Mouse (Mus musculus) heart, embryonic 15.5 days (tissue): Measurements from ENCODE around the gene Wnt5a. TPM values are rescaled to one million over a fixed set of nuclear protein-coding genes. Genes with fewer than 3 reads are reported as not detected.

Source experiments
- ATAC-seq: fragments of 200-750 bp; cut with Nextera tagmentation; replicated peaks from 2 replicates; pipeline ENCODE4 v1.8.0; 2017; ENCODE audit warnings: low read depth, moderate TSS enrichment; ENCODE audit not compliant: insufficient number of reproducible peaks, insufficient read depth, low FRiP score
- H3K27ac ChIP-seq: fragments of 300-500 bp; sonication (generic); 2 replicates; pipeline ENCODE4 v1.5.1; 2015; ENCODE audit warnings: mild to moderate bottlenecking, inconsistent platforms
- H3K27me3 ChIP-seq: fragments of 300-500 bp; sonication (generic); 2 replicates; pipeline ENCODE4 v1.6.1; 2015; ENCODE audit warnings: inconsistent platforms
- H3K36me3 ChIP-seq: fragments of 300-500 bp; sonication (generic); 2 replicates; pipeline ENCODE4 v1.6.1; 2015; ENCODE audit warnings: mild to moderate bottlenecking, inconsistent platforms
- H3K4me1 ChIP-seq: fragments of 300-500 bp; sonication (generic); replicated peaks from 2 replicates; pipeline ENCODE4 v1.6.1; 2015; ENCODE audit warnings: inconsistent platforms
- H3K4me2 ChIP-seq: fragments of 300-500 bp; sonication (generic); 2 replicates; pipeline ENCODE4 v1.6.1; 2015; ENCODE audit warnings: inconsistent platforms, mild to moderate bottlenecking, moderate library complexity
- H3K4me3 ChIP-seq: fragments of 300-500 bp; sonication (generic); 2 replicates; pipeline ENCODE4 v1.5.1; 2015; ENCODE audit warnings: mild to moderate bottlenecking, inconsistent platforms
- H3K9ac ChIP-seq: fragments of 300-500 bp; sonication (generic); 2 replicates; pipeline ENCODE4 v1.6.1; 2015; ENCODE audit warnings: mild to moderate bottlenecking, inconsistent platforms
- H3K9me3 ChIP-seq: fragments of 300-500 bp; sonication (generic); replicated peaks from 2 replicates; pipeline ENCODE4 v1.6.1; 2016; ENCODE audit warnings: inconsistent platforms
- WGBS: fragments of 180-500 bp; shearing (Covaris S2); methylation state at CpG from one replicate; pipeline ENCODE4 v1.1.7; 2015; ENCODE audit warnings: mixed read lengths; 5-methylcytosine and 5-hydroxymethylcytosine counted together
- polyA plus RNA-seq: library from polyadenylated mRNA; unstranded; fragments of >200 nt; fragmentation: Nextera tagmentation; extraction: Ambion mirVana; gene quantifications from 2 replicates; pipeline ENCODE4 v1.2.1, GENCODE M21; 2015

Gene Wnt5a
- polyA plus RNA-seq = 11.9 and 13.8 TPM in 2 replicates

DNA sequence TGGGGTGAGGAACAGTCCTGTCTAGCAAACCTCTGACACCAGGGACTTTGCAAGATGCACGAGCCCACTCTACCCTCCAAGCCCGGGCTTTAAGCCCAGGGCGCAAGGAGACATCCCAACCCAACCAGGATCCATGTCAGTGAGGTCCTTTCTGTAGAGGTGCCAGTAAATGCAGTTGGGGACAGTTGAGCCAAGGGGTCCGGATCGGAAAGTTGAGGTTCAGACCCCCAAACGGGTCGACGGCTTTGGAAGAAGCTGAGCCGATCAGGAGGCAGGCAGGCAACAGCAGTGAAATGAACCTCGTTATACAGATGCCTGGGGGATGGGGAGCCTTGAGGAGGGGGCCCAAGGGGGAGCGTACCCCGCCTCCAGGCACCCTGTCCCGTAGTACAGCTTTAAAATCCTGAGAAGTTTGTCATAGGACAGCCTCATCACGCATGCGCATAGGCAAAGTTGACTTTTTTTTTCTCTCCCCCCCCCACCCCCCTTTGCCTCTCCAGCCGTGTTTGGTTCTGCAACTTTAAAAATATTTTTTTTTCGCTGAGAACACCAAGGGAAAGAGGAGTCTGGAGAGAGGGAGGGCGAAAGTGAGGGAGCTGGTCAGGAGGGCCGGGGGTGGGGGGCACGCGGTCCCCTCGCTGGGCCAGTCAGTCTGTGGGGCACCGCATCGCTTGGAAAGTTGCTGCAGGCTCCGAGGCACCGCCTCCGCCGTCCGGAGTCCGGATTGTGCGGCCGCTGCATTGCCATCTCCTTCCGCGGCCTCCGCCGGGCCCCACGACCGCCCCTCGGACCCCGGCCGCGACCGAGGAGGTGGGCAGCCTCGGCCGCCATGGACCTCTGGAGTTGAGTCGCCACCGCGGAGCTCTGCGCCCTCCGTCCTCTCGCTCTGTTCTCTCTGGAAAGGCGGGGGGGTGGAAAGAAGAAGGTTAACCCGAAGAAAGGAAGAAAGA lies at the start of gene Wnt5a:
TSS of gene Wnt5a (plus strand) at position 650 of the 950 bp plus-strand sequence.
- peak; percentile 37; the same call in 1 of the 2 replicates for ATAC-seq
- peaks cover 26% of the 10 kb centered on the region for H3K27me3 ChIP-seq
- peaks cover 28% of the 10 kb centered on the region for H3K4me1 ChIP-seq

DNA sequence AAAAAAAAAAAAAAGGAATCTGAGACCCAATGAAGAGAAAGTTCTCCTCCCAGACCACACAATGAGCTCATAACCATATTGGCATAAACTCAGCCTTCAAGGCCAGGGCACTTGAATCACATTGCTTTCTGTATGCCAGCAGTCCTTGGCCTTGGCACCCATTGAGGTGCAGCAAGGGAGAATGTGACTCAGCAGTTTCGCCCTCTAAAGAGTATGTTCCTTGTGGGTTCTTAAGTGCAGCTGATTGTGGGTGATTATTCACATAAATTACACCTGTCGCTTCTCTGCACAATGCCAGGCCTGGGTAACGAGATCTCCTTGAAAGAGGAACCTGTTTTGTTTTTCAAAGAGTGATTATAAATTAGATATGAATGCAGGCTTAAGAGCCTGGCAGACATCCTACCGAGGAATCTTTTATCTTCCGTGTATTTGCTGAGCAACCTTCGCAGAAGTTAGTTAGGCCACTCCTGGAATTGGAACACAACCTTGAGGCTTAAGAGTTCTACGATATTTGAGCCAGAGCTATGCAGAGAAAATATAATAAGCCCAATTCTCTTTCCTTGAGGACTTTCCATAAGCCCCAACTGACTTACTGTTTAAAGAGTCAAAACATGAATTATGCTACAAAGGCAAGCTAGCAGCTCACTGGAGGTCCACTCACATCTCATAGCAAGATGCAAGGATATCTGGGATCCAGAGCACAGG lies 48.0 kb upstream of the Wnt5a start:
- Histone ChIP-seq H3K4me2 (no peak overlapping the region), H3K9me3 (no peaks in the 10 kb centered on the region), H3K9ac (no peak overlapping the region), H3K36me3 (no peaks in the 10 kb centered on the region), H3K4me1 (no peaks in the 10 kb centered on the region), H3K27ac (no peak overlapping the region), H3K27me3 (no peaks in the 10 kb centered on the region), H3K4me3 (no peak overlapping the region)
- ATAC-seq = no peak
- 73% methylated on average over 7 of the region's 7 CpGs for WGBS

More for the DNA sequence above, at the start of gene Wnt5a:
- H3K36me3 ChIP-seq = no peaks in the 10 kb centered on the region
- no peaks in the 10 kb centered on the region for H3K9me3 ChIP-seq
- peak within 1 kb of the TSS; percentile 72 for H3K9ac ChIP-seq
- H3K4me3 ChIP-seq = peak within 1 kb of the TSS; percentile 78
- WGBS = 1% methylated on average over 53 of the region's 53 CpGs
- H3K4me2 ChIP-seq = peak within 1 kb of the TSS; percentile 92
- H3K27ac ChIP-seq = peak within 1 kb of the TSS; percentile 88

DNA sequence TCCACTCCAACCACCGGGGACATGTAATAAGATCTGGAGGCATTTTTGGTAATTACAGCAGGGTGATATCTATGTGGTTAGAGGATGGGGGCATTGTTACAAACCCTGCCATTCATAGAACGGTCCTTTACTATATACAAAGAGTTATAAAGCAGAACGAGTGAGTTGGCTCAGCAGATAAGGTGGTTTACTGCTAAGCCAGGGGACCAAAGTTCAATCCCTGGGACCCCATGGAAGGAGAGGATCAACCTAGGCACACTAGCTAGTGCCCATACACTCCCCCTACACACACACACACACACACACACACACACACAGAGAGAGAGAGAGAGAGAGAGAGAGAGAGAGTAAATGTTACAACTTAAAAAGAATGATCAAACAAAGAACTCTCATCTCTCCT lies 47.1 kb upstream of the Wnt5a start:
- H3K9me3 ChIP-seq = no peaks in the 10 kb centered on the region
- no peak overlapping the region for H3K4me3 ChIP-seq
- H3K27me3 ChIP-seq = 0 out of 2 replicates have a peak, but pooled peaks cover under 1% of the 10 kb centered on the region
- no peak overlapping the region for H3K9ac ChIP-seq
- H3K27ac ChIP-seq = no peak overlapping the region
- H3K4me1 ChIP-seq = no peaks in the 10 kb centered on the region
- 81% methylated on average over 3 of the region's 3 CpGs for WGBS
- H3K4me2 ChIP-seq = no peak overlapping the region
- no peaks in the 10 kb centered on the region for H3K36me3 ChIP-seq
- no peak for ATAC-seq

DNA sequence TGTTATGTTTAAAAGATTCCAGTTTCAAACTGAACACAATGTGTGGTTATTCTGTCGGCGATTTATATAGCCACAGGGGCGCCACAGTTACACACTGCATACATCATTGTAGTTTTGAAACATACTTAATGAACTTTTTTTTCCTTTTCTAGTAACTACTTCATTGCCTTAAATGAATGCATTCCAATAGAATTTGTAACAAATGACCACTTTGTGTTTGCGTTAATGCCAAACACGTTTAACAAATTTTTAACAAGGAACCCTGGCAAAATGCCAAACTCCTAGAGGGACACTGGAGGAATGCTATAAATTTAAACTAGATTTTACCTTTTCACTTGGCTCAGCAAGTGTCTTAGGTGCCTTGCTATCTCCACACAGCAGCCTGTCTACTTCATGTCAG lies 36.6 kb upstream of the Wnt5a start:
- H3K9ac ChIP-seq = no peak overlapping the region
- H3K9me3 ChIP-seq = no peaks in the 10 kb centered on the region
- H3K36me3 ChIP-seq = no peaks in the 10 kb centered on the region
- WGBS = 72% methylated on average over 5 of the region's 5 CpGs
- no peaks in the 10 kb centered on the region for H3K27me3 ChIP-seq
- no peak overlapping the region for H3K27ac ChIP-seq
- H3K4me1 ChIP-seq = no peaks in the 10 kb centered on the region
- no peak overlapping the region for H3K4me3 ChIP-seq
- no peak for ATAC-seq
- no peak overlapping the region for H3K4me2 ChIP-seq

GRCm38 (mm10) chr14:28469696-28470095 lies 34.9 kb upstream of the Wnt5a start:
- no peak overlapping the region for H3K27ac ChIP-seq
- no peaks in the 10 kb centered on the region for H3K4me1 ChIP-seq
- H3K9me3 ChIP-seq = no peaks in the 10 kb centered on the region
- no peak overlapping the region for H3K4me3 ChIP-seq
- H3K4me2 ChIP-seq = no peak overlapping the region
- H3K36me3 ChIP-seq = no peaks in the 10 kb centered on the region
- H3K27me3 ChIP-seq = no peaks in the 10 kb centered on the region
- H3K9ac ChIP-seq = no peak overlapping the region
- ATAC-seq = no peak
- 23% methylated on average over 4 of the region's 4 CpGs for WGBS

DNA sequence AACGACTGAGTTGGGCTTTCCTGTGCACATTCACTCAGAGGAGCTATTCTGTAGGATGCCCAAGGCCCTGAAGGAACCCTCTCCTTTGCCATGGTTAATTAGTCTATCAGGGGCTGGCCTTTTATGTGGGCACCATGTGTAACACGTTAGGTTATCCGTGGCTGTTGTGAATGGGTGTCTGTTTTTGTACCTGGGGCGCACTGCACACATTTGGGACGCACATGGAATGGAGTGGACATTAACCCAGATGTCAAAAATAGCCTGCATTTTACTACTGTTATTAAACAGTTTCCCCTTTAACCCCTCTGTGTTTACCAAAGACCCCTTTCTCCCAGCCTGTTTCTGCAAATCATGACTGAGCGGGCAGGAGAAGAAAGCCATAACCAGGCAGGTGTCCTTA lies 34.3 kb upstream of the Wnt5a start:
- H3K27me3 ChIP-seq = no peaks in the 10 kb centered on the region
- H3K4me1 ChIP-seq = no peaks in the 10 kb centered on the region; the same call in 1 of the 2 replicates
- no peaks in the 10 kb centered on the region for H3K36me3 ChIP-seq
- H3K9ac ChIP-seq = no peak overlapping the region
- no peaks in the 10 kb centered on the region for H3K9me3 ChIP-seq
- no peak overlapping the region for H3K27ac ChIP-seq
- WGBS = 76% methylated on average over 6 of the region's 6 CpGs
- no peak for ATAC-seq
- H3K4me3 ChIP-seq = no peak overlapping the region
- H3K4me2 ChIP-seq = no peak overlapping the region

DNA sequence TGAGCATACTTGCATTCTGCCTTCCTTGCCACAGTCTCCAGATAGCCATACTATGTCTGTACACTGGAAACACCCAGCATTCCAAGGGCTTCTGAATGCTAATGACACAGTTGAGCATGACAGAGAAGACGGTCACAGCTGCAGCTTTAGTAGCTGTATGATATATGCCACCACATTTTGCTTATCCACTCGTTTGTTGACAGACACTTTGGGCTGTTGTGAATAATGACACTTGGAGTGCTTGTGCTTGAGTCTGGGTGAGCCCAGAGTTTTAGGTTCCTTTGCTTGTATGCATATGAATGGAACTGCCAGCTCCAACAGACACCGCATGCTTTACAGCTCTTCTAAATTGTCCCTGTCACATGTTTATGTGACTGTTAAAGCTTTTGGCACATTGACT lies 29.5 kb upstream of the Wnt5a start:
- Histone ChIP-seq H3K36me3 (no peaks in the 10 kb centered on the region), H3K4me1 (no peaks in the 10 kb centered on the region; the same call in 1 of the 2 replicates), H3K4me3 (no peak overlapping the region), H3K27me3 (no peaks in the 10 kb centered on the region), H3K4me2 (no peak overlapping the region), H3K9me3 (no peaks in the 10 kb centered on the region), H3K27ac (no peak overlapping the region), H3K9ac (no peak overlapping the region)
- WGBS = 42% methylated on average over 3 of the region's 3 CpGs
- ATAC-seq = no peak

DNA sequence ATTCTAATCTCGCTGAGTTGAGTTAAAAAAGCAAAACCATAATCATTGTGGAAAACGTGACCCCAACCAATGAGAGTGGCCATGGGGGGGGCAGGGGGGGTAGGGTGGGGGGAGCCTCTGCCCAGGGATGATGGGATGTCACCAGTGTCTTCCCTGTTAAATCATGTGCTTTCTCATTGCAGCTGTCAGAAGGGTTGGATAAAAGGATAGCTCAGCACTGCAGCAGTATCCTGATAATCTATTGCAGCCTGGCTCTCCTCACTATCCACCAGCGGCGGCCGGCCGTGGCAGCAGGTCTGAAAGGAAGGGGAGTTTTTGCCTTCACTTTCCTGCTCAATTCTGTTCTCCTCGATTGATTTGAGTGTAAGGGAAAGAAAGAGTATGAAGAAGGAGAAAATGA lies 29.1 kb upstream of the Wnt5a start:
- Histone ChIP-seq H3K27ac (no peak overlapping the region), H3K4me2 (no peak overlapping the region), H3K9me3 (no peaks in the 10 kb centered on the region), H3K9ac (no peak overlapping the region), H3K27me3 (no peaks in the 10 kb centered on the region), H3K4me1 (no peaks in the 10 kb centered on the region; the same call in 1 of the 2 replicates), H3K4me3 (no peak overlapping the region), H3K36me3 (no peaks in the 10 kb centered on the region)
- no peak for ATAC-seq
- whole genome bisulfite sequencing = 24% methylated on average over 7 of the region's 7 CpGs

DNA sequence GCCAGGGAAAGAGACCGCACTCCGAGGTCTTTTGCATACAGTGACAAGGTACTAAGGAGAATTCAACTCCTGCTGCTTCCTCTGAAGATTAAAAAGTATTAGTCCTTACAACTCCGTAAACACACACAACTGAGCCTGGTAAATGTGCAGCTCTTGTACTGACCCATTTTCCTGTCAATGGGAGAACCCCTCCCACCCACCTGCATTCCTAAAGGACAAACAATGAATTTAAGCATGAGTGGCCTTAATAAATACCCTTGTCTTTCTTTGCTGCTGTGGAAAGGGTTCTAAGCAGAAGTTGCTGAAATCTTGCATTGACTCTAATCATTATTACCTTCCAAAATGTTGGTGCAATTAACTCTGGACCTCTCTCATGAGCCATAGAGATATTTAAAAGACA lies 27.8 kb upstream of the Wnt5a start:
- Histone ChIP-seq H3K4me3 (no peak overlapping the region), H3K9me3 (no peaks in the 10 kb centered on the region), H3K4me1 (no peaks in the 10 kb centered on the region; the same call in 1 of the 2 replicates), H3K27me3 (no peaks in the 10 kb centered on the region), H3K9ac (no peak overlapping the region), H3K4me2 (no peak overlapping the region), H3K27ac (no peak overlapping the region), H3K36me3 (no peaks in the 10 kb centered on the region)
- no peak for ATAC-seq
- 57% methylated on average over 3 of the region's 3 CpGs for whole genome bisulfite sequencing

DNA sequence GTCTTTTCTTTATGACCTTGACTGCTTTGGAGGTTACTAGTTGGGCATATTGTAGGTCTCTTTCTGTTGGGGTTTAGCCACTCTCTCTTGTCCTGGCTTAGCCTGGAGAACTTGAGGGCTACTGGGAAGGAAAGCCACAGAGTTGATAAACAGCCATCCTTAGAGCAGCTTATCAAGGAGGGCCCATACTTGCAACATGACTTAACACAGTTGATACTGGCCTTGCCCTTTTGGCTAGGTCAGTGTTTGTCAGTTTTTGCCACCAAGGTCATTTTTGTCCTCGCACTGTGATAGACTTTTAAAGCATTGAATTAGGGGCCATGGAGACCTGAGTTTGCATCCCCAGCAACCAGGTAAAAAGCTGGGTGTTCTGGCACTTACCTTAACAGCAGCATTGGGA lies 23.7 kb upstream of the Wnt5a start:
- Histone ChIP-seq H3K4me1 (no peaks in the 10 kb centered on the region), H3K4me2 (no peak overlapping the region), H3K4me3 (no peak overlapping the region), H3K36me3 (no peaks in the 10 kb centered on the region), H3K27me3 (no peaks in the 10 kb centered on the region), H3K27ac (no peak overlapping the region), H3K9me3 (no peaks in the 10 kb centered on the region), H3K9ac (no peak overlapping the region)
- 72% methylated on average over 1 of the region's 1 CpGs for WGBS
- ATAC-seq = no peak

DNA sequence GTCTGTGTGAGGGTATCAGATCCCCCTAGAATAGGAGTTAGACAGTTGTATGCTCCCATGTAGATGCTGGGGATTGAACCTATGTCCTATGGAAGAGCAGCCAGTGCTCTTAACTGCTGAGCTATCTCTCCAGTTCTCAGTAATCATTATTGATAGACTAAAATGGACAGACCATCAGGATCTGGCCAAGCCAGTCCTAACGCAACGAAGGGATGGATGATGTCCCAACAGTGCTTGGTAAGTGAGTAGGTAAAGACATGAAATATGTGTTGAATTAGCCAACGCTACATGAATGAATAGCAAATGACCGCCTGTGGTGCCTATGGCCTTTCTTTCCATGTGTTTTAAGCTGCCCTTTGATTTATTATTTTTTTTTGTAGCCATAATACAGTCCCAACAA lies 10.7 kb upstream of the Wnt5a start:
- Histone ChIP-seq H3K27me3 (no peaks in the 10 kb centered on the region), H3K27ac (no peak overlapping the region), H3K9me3 (no peaks in the 10 kb centered on the region), H3K9ac (no peak overlapping the region), H3K36me3 (no peaks in the 10 kb centered on the region), H3K4me2 (no peak overlapping the region), H3K4me1 (no peaks in the 10 kb centered on the region), H3K4me3 (no peak overlapping the region)
- ATAC-seq = no peak
- WGBS = 88% methylated on average over 4 of the region's 4 CpGs
